Mouse (Mus musculus): Measurements from ENCODE around the gene Kxd1. TPM values are rescaled to one million over a fixed set of nuclear protein-coding genes. Genes with fewer than 3 reads are reported as not detected.

The Kxd1 gene
- polyA plus RNA-seq, 1 experiment from 2014 or later, result 44.5 TPM

DNA sequence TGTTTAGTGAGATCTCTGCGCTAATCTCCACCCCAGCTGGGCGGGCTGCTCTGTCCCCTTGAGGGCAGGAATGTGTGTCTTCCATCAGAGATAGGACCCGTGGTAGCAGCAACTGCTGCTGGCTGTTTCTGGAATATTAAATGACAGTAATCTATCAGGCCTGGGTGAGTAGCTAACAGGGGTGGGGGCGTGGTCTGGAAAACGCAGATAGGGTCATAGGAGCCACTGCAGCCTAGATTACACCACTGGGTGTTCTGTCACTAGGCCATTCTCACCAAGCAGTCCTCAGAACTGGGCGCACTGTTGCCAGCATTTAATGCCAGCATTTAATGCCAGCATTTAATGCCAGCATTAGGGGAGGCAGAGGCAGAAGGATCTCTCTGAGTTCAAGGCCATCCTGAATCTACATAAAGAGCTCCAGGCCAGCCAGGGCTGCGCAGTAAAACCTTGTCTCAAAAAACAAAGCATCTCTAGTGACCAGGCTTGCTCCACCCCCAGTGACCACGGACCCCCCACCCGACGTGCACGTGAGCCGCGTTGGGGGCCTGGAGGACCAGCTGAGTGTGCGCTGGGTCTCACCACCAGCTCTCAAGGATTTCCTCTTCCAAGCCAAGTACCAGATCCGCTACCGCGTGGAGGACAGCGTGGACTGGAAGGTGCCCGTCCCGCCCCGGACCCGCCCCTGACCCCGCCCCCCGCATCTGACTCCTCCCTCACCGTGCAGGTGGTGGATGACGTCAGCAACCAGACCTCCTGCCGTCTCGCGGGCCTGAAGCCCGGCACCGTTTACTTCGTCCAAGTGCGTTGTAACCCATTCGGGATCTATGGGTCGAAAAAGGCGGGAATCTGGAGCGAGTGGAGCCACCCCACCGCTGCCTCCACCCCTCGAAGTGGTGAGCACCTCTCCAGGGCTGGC is 27.1 kb downstream of the Kxd1 start:
- H3K27me3 ChIP-seq, result peaks cover 88% of the 10 kb centered on the region
- peaks cover 33% of the 10 kb centered on the region for H3K4me1 ChIP-seq (replicated peaks)
- 0 out of 2 replicates have a peak overlapping the region, but pooled peaks have one; percentile 3 for H3K4me3 ChIP-seq (replicated peaks)
- ATAC-seq, result no peak
- 5% methylated on average over 39 of the region's 39 CpGs for WGBS
- H3K9ac ChIP-seq (replicated peaks), result no peak overlapping the region
- H3K4me2 ChIP-seq (replicated peaks), result peak overlapping the region; percentile 29
- no peak overlapping the region for H3K27ac ChIP-seq
- H3K36me3 ChIP-seq, result peaks cover 11% of the 10 kb centered on the region; the same call in 1 of the 2 replicates
- H3K9me3 ChIP-seq, result no peaks in the 10 kb centered on the region

DNA sequence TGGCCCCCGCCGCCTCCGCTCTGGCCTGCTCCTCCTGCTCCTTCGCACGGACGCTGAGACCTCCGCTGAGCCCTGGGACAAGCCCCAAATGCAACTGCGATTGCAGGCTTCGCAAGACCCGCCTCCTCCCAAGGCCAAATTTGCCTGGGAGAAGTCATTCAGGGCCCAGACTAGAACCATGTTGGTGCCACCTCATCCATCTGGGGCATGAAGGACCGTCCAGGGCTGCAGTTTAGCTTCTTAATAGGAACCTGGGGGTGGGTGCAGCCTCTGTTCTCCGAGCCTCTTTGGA is 32.0 kb downstream of the Kxd1 start:
- ATAC-seq, result no peak
- 5% methylated on average over 12 of the region's 12 CpGs for WGBS
- H3K4me1 ChIP-seq (replicated peaks), result peaks cover 40% of the 10 kb centered on the region
- peak overlapping the region; percentile 31 for H3K4me2 ChIP-seq (replicated peaks)
- no peak overlapping the region for H3K27ac ChIP-seq
- peaks cover 100% of the 10 kb centered on the region for H3K27me3 ChIP-seq
- H3K4me3 ChIP-seq (replicated peaks), result no peak overlapping the region; the same call in 1 of the 2 replicates
- no peak overlapping the region for H3K9ac ChIP-seq (replicated peaks)
- H3K36me3 ChIP-seq, result no peaks in the 10 kb centered on the region
- no peaks in the 10 kb centered on the region for H3K9me3 ChIP-seq

DNA sequence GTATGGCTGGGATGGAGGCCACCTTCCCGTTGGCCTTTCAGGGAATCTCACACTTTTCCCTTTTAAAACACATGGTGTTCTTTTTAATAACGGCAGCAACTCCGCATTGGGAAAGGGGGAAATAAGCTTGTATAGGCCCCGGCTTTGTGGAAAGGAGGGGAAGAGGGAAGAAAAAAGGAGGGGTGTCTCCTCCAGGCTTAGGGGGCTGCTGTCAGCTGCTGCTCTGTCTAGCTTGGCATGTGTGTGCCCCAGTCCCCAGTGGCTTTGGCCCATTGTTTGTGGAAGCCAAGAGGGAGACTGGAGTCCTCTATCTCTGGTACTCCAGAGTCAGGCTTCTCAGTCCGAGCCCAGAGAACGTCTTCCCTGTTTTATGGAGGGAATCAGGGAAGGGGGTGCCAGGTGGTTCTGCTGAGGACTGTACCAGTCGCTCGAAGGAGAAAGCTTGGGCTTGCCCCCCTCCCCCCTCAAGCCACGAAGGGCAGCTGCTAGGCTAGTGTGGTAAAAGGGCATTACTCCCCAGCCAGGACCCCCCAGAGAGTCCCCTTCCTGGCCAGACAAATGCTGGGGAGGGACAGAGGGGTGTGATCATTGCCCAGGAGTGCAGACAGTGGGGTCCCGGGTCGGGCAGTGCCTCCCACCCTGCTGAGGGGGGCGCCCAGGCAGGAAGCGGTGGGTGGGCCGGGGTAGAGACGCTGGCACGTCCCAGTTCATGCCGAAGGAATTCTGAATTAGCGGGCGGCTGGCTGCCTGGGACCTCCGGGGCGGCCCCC is 32.6 kb downstream of the Kxd1 start:
- no peaks in the 10 kb centered on the region for H3K36me3 ChIP-seq
- no peak overlapping the region for H3K9ac ChIP-seq (replicated peaks)
- H3K4me3 ChIP-seq (replicated peaks), result no peak overlapping the region; the same call in 1 of the 2 replicates
- no peak overlapping the region for H3K27ac ChIP-seq
- H3K9me3 ChIP-seq, result no peaks in the 10 kb centered on the region
- H3K27me3 ChIP-seq, result peaks cover 100% of the 10 kb centered on the region
- H3K4me1 ChIP-seq (replicated peaks), result peaks cover 39% of the 10 kb centered on the region
- WGBS, result 2% methylated on average over 20 of the region's 21 CpGs
- H3K4me2 ChIP-seq (replicated peaks), result peak overlapping the region; percentile 31
- no peak for ATAC-seq

GRCm38 (mm10) chr8:70494416-70494945 is 33.3 kb downstream of the Kxd1 start:
- Histone ChIP-seq H3K36me3 (no peaks in the 10 kb centered on the region), H3K9ac (replicated peaks) (no peak overlapping the region), H3K9me3 (no peaks in the 10 kb centered on the region), H3K27ac (no peak overlapping the region), H3K4me1 (replicated peaks) (peaks cover 42% of the 10 kb centered on the region), H3K4me2 (replicated peaks) (peak overlapping the region; percentile 14; the same call in 1 of the 2 replicates), H3K27me3 (peaks cover 100% of the 10 kb centered on the region), H3K4me3 (replicated peaks) (peak overlapping the region; percentile 4; the same call in 1 of the 2 replicates)
- no peak for ATAC-seq
- 2% methylated on average over 28 of the region's 28 CpGs for WGBS

DNA sequence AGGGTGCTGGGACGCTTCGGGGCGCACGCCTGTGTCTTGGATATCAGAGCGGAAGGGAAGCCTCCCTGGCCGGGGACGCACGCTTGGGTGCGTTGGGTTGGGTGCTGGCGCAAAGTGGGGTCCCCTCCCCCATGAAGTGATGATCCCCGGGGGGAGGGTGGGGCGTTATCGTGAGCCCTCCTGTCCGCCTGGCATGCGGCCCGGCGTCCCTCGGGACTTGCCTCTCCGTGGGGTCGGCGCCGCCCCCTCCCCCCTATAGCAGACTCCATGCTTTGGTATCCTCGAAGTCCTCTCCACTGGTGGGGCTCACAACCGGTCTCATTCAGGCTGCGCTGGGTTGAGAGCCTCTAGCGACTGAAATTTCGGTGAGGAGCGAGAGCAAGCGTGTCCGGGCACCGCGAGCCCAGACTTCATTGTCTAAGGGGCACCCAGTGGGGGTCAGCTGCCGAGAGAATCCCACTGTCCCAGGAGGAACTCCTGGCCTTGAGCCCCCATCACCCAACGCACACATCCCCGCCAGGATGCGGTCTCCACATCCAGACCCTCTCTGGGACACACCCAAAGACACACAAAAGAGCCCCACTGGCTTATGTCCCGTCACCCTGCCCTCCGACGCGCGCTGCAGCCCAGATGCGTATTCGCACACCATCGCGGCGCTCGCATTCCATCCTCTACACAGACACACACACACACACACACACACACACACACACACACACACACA is 33.9 kb downstream of the Kxd1 start:
- no peak overlapping the region for H3K27ac ChIP-seq
- WGBS, result 1% methylated on average over 47 of the region's 47 CpGs
- no peaks in the 10 kb centered on the region for H3K36me3 ChIP-seq
- peaks cover 100% of the 10 kb centered on the region for H3K27me3 ChIP-seq
- H3K4me2 ChIP-seq (replicated peaks), result peak overlapping the region; percentile 57
- no peaks in the 10 kb centered on the region for H3K9me3 ChIP-seq
- ATAC-seq, result 0 out of 2 replicates have a peak, but pooled peaks have one; percentile 17
- no peak overlapping the region for H3K9ac ChIP-seq (replicated peaks)
- H3K4me3 ChIP-seq (replicated peaks), result peak overlapping the region; percentile 35
- H3K4me1 ChIP-seq (replicated peaks), result peaks cover 48% of the 10 kb centered on the region

DNA sequence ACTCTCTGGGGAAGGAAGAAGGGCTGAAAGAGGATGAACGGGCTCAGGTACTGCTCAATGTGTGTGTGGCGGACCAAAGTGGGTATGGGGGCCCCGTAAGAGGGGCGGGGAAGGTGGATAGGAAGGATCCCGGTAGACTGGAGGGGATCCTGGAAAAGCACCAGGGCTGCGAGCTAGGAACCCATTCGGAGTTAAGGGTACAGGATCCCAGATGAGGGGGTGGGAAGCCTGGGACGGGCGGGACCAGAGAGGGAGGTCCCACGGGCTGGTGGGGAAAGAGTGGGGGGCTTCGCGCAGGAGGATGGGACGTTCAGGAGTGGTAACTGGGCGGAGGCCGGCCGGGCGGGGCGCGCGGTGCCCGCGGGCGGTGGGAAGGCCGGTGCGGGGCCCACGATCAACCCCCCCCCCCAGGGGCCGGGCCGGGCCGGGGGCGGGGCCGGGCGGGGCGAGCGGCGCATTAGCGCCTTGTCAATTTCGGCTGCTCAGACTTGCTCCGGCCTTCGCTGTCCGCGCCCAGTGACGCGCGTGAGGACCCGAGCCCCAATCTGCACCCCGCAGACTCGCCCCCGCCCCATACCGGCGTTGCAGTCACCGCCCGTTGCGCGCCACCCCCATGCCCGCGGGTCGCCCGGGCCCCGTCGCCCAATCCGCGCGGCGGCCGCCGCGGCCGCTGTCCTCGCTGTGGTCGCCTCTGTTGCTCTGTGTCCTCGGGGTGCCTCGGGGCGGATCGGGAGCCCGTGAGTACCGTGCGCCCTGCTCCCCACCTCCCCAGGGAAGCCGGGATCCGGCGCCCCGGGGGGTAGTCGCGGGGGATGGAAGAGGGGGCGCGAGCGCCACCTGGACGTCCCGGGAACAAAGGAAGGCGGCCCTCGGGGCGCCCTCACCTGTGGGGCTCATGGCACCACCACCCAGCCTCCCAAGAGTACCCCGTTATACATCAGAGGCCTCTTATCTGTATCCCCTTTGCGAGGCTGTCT is 34.8 kb downstream of the Kxd1 start, which contains the start of gene Crlf1:
Crlf1 (plus strand) TSS at position 495 of the 977 bp plus-strand sequence.
- Histone ChIP-seq H3K9ac (replicated peaks) (peak within 1 kb of the TSS; percentile 44; the same call in 1 of the 2 replicates), H3K4me1 (replicated peaks) (peaks cover 57% of the 10 kb centered on the region), H3K27ac (no peak within 1 kb of the TSS), H3K9me3 (no peaks in the 10 kb centered on the region), H3K4me2 (replicated peaks) (peak within 1 kb of the TSS; percentile 57), H3K36me3 (no peaks in the 10 kb centered on the region), H3K4me3 (replicated peaks) (peak within 1 kb of the TSS; percentile 35), H3K27me3 (peaks cover 100% of the 10 kb centered on the region)
- under 1% methylated on average over 78 of the region's 93 CpGs for WGBS
- ATAC-seq, result peak; percentile 28; the same call in 1 of the 2 replicates

GRCm38 (mm10) chr8:70490880-70491495 is 36.8 kb downstream of the Kxd1 start:
- Histone ChIP-seq H3K27ac (no peak overlapping the region), H3K4me3 (replicated peaks) (no peak overlapping the region), H3K4me2 (replicated peaks) (no peak overlapping the region), H3K9ac (replicated peaks) (no peak overlapping the region; the same call in 1 of the 2 replicates), H3K27me3 (peaks cover 98% of the 10 kb centered on the region), H3K4me1 (replicated peaks) (peaks cover 68% of the 10 kb centered on the region), H3K9me3 (no peaks in the 10 kb centered on the region), H3K36me3 (no peaks in the 10 kb centered on the region)
- ATAC-seq, result no peak
- WGBS, result 2% methylated on average over 20 of the region's 20 CpGs

GRCm38 (mm10) chr8:70490061-70490879 is 37.5 kb downstream of the Kxd1 start:
- Histone ChIP-seq H3K9me3 (no peaks in the 10 kb centered on the region), H3K4me2 (replicated peaks) (no peak overlapping the region), H3K27ac (no peak overlapping the region), H3K27me3 (peaks cover 98% of the 10 kb centered on the region), H3K36me3 (no peaks in the 10 kb centered on the region), H3K4me3 (replicated peaks) (no peak overlapping the region), H3K4me1 (replicated peaks) (peaks cover 64% of the 10 kb centered on the region), H3K9ac (replicated peaks) (no peak overlapping the region)
- WGBS, result 8% methylated on average over 10 of the region's 10 CpGs
- ATAC-seq, result no peak

- ATAC-seq, result no peak
- under 1% methylated on average over 28 of the region's 41 CpGs for WGBS
- H3K4me3 ChIP-seq (replicated peaks), result peak overlapping the region; percentile 7
- H3K4me2 ChIP-seq (replicated peaks), result peak overlapping the region; percentile 33
- peaks cover 98% of the 10 kb centered on the region for H3K27me3 ChIP-seq
- 0 out of 2 replicates have a peak overlapping the region, but pooled peaks have one; percentile 28 for H3K9ac ChIP-seq (replicated peaks)
- H3K9me3 ChIP-seq, result no peaks in the 10 kb centered on the region
- H3K4me1 ChIP-seq (replicated peaks), result peaks cover 57% of the 10 kb centered on the region
- peaks cover 4% of the 10 kb centered on the region; the same call in 1 of the 2 replicates for H3K36me3 ChIP-seq
- no peak overlapping the region for H3K27ac ChIP-seq
Measured at GRCm38 (mm10) chr8:70489576-70489975, 38.2 kb downstream of the Kxd1 start.

Measured in midbrain, embryonic 13.5 days (tissue).